Mouse (Mus musculus): ENCODE data around the gene Kcnip4. TPM values are rescaled to one million over a fixed set of nuclear protein-coding genes. Genes with fewer than 3 reads are reported as not detected.

Gene Kcnip4
- not detected in 2 replicates for polyA plus RNA-seq (2012; ENCODE audit: low replicate concordance)

DNA sequence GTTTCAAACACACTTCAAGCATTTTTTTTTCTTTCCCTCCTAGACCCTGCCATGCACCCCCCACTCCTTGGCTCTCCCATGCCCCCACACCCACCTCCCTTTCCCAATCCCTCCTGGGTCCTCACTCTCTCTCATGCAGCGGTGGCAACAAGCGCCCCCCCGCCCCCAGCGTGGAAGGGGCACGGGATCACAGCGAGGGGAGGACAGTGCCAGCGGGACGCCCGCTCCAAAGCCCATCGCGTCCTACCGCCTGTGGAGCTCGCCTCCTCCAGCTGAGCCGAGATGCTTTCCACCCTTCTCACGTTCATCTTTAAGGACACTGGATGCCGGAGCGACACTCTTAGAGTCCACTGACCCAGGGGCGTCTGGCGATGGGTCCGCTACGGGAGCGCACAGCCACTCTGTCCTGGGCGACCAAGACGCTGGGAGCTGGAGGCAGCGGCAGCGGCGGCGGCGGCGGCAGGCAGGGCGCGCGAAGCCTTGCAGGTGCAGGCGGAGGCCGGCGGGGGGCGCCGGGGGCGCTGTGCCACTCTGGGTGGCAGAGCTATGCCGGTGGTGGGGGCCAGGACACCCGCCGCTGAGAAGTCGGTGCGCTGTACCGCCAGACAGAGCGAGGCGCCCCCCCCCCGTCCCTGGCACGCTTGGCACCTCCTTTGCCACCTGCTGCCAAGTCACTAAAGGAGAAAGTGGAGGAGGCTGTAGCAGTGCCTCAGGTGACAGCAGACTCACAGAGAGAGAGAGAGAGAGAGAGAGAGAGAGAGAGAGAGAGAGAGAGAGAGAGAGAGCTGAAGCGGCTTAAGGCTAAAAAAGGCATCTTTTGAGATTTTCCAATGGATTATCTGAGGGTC lies at the start of gene Kcnip4:
Gene Kcnip4 (minus strand): TSS at position 514 of the 848 bp plus-strand sequence.

Data from leukemia stem cell, adult 10-12 weeks (primary cell).